Mouse (Mus musculus) layer of hippocampus, postnatal 36 days (tissue): ENCODE data around the gene Asic5. TPM values are rescaled to one million over a fixed set of nuclear protein-coding genes. Genes with fewer than 3 reads are reported as not detected.

ENCODE experiments used
- DNase-seq, 2 experiments: peaks; one replicate each; pipeline ENCODE4 v3.0.0; 2022
- total RNA-seq, 2 experiments: library from RNA; stranded (reverse); gene quantifications; 2 replicates each; pipeline ENCODE4 v1.2.3; 2021

Asic5 gene
- total RNA-seq, 2 experiments from 2014 or later = not detected

GRCm38 (mm10) chr3:82014148-82014703, 32.1 kb downstream of the Asic5 start:
- no peak for DNase-seq

DNA sequence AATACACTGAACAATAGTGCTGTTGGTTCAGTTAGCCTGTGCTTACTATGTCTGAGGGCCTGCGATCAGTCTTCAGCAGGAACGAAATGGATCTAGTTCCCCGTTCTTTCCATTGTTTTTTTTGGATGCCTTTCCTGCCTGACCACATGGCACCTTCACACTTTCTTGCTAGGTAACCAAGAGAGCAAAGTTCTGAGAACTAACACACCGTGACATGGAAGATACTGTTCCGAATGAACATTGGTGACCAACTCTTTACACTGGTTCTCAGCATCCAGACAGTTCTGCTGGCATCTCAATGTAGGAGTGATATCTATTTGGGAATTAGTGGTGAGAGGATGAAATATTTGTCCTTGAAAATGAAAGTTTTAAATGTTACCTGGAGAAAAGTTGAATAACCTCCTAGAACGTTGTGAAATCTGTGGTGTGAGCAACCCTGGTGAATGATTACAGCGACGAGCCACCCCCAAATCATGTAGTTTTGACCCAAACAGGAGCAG, 40.4 kb downstream of the Asic5 start:
- DNase-seq = no peak

GRCm38 (mm10) chr3:82023065-82023464, 41.0 kb downstream of the Asic5 start:
- no peak for DNase-seq

DNA sequence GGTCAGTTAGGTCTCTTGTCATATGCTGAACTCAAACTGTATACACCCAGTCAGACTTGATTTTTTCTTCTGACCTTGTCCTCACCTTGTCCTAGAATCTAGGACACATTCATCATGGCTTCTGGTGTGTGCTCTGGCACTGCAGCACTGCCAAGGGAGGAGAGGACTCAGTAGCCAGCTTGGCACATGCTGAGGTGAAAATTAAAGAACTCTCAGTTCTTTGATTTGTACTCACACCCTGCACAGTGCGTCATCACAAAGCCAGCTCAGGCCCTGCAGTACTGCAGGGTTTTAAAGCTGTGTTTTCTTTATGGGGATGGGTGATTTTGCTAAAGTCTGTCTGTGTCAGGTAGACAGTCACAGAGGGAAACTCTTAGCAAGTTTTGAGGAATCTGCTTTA, 45.2 kb downstream of the Asic5 start:
- DNase-seq = no peak

GRCm38 (mm10) chr3:82029229-82029628, 47.1 kb downstream of the Asic5 start:
- peak in 1 of 2 experiments; percentile 16 for DNase-seq

GRCm38 (mm10) chr3:82030008-82030748, 48.1 kb downstream of the Asic5 start:
- DNase-seq = no peak

GRCm38 (mm10) chr3:82036262-82037044, 54.4 kb downstream of the Asic5 start:
- no peak for DNase-seq

DNA sequence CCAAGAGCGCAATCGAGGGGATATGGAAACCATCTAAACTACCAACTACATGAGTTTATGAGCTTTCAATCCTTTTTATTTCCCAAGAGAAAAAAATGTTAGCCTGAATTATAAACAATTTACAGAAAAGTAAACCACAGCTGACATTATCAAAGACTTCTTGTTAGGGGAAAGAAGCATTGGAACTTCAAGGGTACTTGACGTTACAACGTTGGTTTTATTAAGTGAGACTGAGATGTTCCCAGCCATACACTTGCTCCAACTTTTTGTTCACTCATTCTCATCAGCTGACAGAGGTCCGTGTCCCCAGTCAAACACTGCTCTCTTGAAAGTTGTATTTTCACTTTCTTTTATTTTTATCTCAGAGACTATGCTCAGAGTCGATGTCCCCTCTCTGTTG, 61.6 kb downstream of the Asic5 start:
- no peak for DNase-seq

DNA sequence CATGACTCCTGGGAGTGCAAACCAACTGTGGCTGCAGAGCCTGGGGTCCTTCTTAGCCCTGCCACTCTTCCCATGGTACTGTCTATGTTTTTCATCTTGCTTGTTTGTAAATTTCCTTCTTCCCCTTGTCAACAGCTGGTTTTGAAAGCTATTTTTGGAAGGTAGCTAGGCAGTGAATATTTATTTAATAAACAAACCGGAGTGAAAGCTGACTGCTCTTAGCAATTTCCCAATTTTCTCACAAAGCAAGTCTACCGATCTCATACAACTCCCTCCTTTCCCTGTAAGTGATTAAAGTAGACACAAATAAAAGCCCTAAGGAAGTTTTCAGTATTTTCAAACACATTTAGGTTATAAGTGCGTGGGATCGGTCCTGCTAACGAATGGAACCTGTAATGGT, 62.8 kb downstream of the Asic5 start:
- DNase-seq = no peak

- DNase-seq = no peak
Measured at GRCm38 (mm10) chr3:82046087-82046486, 64.0 kb downstream of the Asic5 start.

- DNase-seq = peak in 1 of 2 experiments; percentile 24
Measured at GRCm38 (mm10) chr3:82047100-82047753, 65.1 kb downstream of the Asic5 start.

- no peak for DNase-seq
Measured at GRCm38 (mm10) chr3:82048078-82048477, 66.0 kb downstream of the Asic5 start.

DNA sequence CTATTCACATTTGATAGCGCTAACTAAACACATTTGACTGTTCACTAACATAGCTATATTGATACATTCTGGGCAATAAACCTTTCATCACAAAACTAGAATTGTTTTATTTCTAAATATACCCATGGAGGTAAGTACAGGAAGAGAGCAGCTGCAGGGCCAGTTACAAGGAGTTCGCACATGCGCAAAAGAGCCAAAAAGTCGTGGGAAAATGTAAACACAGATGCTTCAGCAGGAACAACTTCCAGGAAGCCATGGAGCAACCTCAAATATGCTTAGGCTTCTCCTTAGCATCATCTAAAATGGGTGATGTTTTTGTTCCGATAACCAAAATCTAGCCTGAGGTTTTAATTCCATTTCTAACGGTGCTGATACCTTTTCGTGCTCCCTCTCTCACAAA, 66.6 kb downstream of the Asic5 start:
- no peak for DNase-seq

- no peak for DNase-seq
Measured at GRCm38 (mm10) chr3:82051468-82051867, 69.4 kb downstream of the Asic5 start.

GRCm38 (mm10) chr3:82052029-82052428, 69.9 kb downstream of the Asic5 start:
- DNase-seq = no peak

GRCm38 (mm10) chr3:82054283-82054974, 72.3 kb downstream of the Asic5 start:
- no peak for DNase-seq

- DNase-seq = no peak
Measured at GRCm38 (mm10) chr3:82057201-82057600, 75.1 kb downstream of the Asic5 start.

DNA sequence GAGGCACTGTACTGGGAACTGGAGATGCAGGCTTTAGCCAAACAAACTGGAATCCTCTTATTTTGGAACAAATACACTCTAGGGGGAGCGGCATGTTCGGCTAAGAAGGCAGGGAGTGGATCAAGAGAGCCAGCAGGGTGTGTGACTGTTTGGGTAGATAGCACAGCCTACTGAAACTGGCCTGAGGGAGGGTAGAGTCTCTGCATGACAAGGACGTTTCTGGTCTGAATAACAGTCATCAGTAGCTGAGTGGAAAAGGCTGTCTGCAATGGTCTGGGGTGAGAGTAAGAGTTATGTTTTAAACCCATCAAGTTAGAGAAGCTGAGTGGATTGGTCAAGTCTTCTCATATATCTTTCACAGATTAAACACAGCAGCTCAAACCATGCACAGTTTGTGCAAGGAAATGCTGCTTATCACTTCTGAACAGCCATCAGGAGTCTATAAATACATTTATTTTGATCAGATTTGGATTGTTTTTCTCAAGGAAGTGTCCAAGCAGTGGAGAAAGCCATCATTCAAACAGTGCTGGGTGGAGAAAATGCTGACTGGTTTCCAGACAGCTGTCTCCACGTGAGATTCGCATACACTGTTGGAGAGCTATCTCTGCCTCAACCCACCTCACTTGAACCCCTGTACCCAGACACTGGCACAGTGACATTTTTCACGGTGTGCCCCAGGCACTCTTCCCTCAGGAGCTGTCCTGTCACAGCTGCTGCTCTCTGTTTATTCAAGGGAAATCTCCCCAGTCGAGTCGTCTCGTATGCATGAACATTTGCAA, 79.5 kb downstream of the Asic5 start:
- DNase-seq = no peak

DNA sequence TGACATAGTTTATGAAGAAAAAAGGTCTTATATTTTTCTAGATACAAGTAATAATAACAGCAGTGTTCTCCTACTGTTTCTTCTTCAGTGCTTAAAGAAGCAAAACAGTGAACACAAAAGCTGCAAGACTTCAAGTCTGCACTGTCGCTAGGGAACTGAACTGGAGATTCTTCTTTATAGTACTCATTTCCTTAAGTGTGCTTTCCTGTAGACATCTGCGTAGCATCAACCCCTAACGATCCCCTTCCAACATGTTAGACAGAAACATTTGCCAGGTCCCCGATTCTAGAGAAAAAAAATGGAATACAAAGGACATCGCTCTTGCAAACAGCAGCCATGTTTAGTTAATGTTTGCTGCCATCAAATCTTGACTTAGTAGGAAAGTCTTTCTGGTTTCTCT, 85.7 kb downstream of the Asic5 start:
- DNase-seq = no peak
